Mouse (Mus musculus): ENCODE data around the gene Dolpp1.
"Not testable (repeated sequence)": the region's sequence is repeated elsewhere in the genome, so short reads cannot be mapped to it uniquely, and the experiment has no call there.

Gene Dolpp1

GRCm38 (mm10) chr2:30413038-30413973, 21.3 kb downstream of the Dolpp1 start:
- DNase-seq: no peak

- peak; percentile 62 for DNase-seq
Measured at GRCm38 (mm10) chr2:30414101-30414500, 22.0 kb downstream of the Dolpp1 start.

- no peak for DNase-seq
Measured at GRCm38 (mm10) chr2:30414681-30415080, 22.6 kb downstream of the Dolpp1 start.

- DNase-seq: peak; percentile 94
Measured at GRCm38 (mm10) chr2:30415157-30415935, 23.3 kb downstream of the Dolpp1 start, which contains the start of gene Crat. TSS of gene Crat (minus strand) at chr2:30415813.

- peak; percentile 92 for DNase-seq
Measured at GRCm38 (mm10) chr2:30415936-30416648, 24.0 kb downstream of the Dolpp1 start, which contains the start of gene Ptpa. TSS of gene Ptpa (plus strand) at chr2:30416039.

GRCm38 (mm10) chr2:30416649-30416965, 24.6 kb downstream of the Dolpp1 start:
- DNase-seq: no peak

GRCm38 (mm10) chr2:30417154-30417553, 25.1 kb downstream of the Dolpp1 start:
- not testable (repeated sequence) for DNase-seq

- DNase-seq: no peak
Measured at GRCm38 (mm10) chr2:30417595-30418165, 25.6 kb downstream of the Dolpp1 start.

- no peak for DNase-seq
Measured at GRCm38 (mm10) chr2:30418259-30418658, 26.2 kb downstream of the Dolpp1 start.

GRCm38 (mm10) chr2:30419112-30419511, 27.1 kb downstream of the Dolpp1 start:
- DNase-seq: no peak

GRCm38 (mm10) chr2:30421432-30421831, 29.4 kb downstream of the Dolpp1 start:
- no peak for DNase-seq

- no peak for DNase-seq
Measured at GRCm38 (mm10) chr2:30429156-30429555, 37.1 kb downstream of the Dolpp1 start.

- peak; percentile 64 for DNase-seq
Measured at GRCm38 (mm10) chr2:30435326-30436155, 43.5 kb downstream of the Dolpp1 start.

GRCm38 (mm10) chr2:30436156-30436545, 44.1 kb downstream of the Dolpp1 start:
- no peak for DNase-seq

- no peak for DNase-seq
Measured at GRCm38 (mm10) chr2:30436809-30437208, 44.8 kb downstream of the Dolpp1 start.

- DNase-seq: no peak
Measured at GRCm38 (mm10) chr2:30437791-30438190, 45.7 kb downstream of the Dolpp1 start.

- no peak for DNase-seq
Measured at GRCm38 (mm10) chr2:30439631-30440030, 47.6 kb downstream of the Dolpp1 start.

GRCm38 (mm10) chr2:30440211-30440700, 48.2 kb downstream of the Dolpp1 start:
- no peak for DNase-seq

GRCm38 (mm10) chr2:30440701-30441517, 48.9 kb downstream of the Dolpp1 start:
- no peak for DNase-seq

Data from cerebellum, adult 11 months (tissue).